Mouse (Mus musculus) limb, embryonic 14.5 days (tissue): ENCODE measurements at regions not wholly inside any gene's neighbourhood (a gene's known extent, or its start where the extent isn't known, plus 50 kb on each side); places are given as distances from the start of the nearest gene placed in this dataset.

ENCODE experiments used
- ATAC-seq: fragments of 200-750 bp; cut with Nextera tagmentation; 2 replicates; pipeline ENCODE4 v1.8.0; 2017; ENCODE audit warnings: low read depth, moderate number of reproducible peaks, moderate TSS enrichment; ENCODE audit not compliant: low FRiP score
- DNase-seq: peaks from one replicate; pipeline ENCODE4 v3.0.0-alpha.2; 2015; ENCODE audit warnings: low spot score
- H3K27ac ChIP-seq: fragments of 300-500 bp; sonication (generic); replicated peaks from 2 replicates; pipeline ENCODE4 v1.5.1; 2014; ENCODE audit warnings: low read depth, mild to moderate bottlenecking, low read length, moderate library complexity, mixed read lengths
- H3K27me3 ChIP-seq: fragments of 300-500 bp; sonication (generic); 2 replicates; pipeline ENCODE4 v1.6.1; 2014; ENCODE audit warnings: low read length, mixed read lengths; ENCODE audit not compliant: control insufficient read depth, insufficient read depth
- H3K36me3 ChIP-seq: fragments of 300-500 bp; sonication (generic); 2 replicates; pipeline ENCODE4 v1.6.1; 2014; ENCODE audit warnings: mild to moderate bottlenecking, low read length, moderate library complexity, mixed read lengths; ENCODE audit not compliant: control insufficient read depth, insufficient read depth
- H3K4me1 ChIP-seq: fragments of 300-500 bp; sonication (generic); 2 replicates; pipeline ENCODE4 v1.6.1; 2014; ENCODE audit warnings: antibody characterized with exemption, low read length, mixed read lengths; ENCODE audit not compliant: control insufficient read depth, insufficient read depth
- H3K4me2 ChIP-seq: fragments of 300-500 bp; sonication (generic); replicated peaks from 2 replicates; pipeline ENCODE4 v1.6.1; 2014; ENCODE audit warnings: low read depth, mild to moderate bottlenecking, low read length, moderate library complexity; ENCODE audit not compliant: severe bottlenecking
- H3K4me3 ChIP-seq: fragments of 300-500 bp; sonication (generic); replicated peaks from 2 replicates; pipeline ENCODE4 v1.5.1; 2014; ENCODE audit warnings: low read length
- H3K9ac ChIP-seq: fragments of 300-500 bp; sonication (generic); 2 replicates; pipeline ENCODE4 v1.6.1; 2014; ENCODE audit warnings: mild to moderate bottlenecking, low read depth, low read length, moderate library complexity; ENCODE audit not compliant: severe bottlenecking
- H3K9me3 ChIP-seq: fragments of 300-500 bp; sonication (generic); 2 replicates; pipeline ENCODE4 v1.6.1; 2016; ENCODE audit warnings: low read length; ENCODE audit not compliant: control insufficient read depth
- POLR2A ChIP-seq: fragments of 200-500 bp; IDR thresholded peaks from 2 replicates; pipeline ENCODE4 v1.8.0; 2012; ENCODE audit warnings: inconsistent platforms, mild to moderate bottlenecking, moderate library complexity, borderline replicate concordance; ENCODE audit not compliant: insufficient read depth, insufficient read length; ENCODE audit errors: extremely low read depth
- WGBS: fragments of 180-500 bp; shearing (Covaris S2); extraction: QIAGEN DNeasy Blood & Tissue Kit; methylation state at CpG from one replicate; pipeline ENCODE4 v1.1.7; 2014; 5-methylcytosine and 5-hydroxymethylcytosine counted together

DNA sequence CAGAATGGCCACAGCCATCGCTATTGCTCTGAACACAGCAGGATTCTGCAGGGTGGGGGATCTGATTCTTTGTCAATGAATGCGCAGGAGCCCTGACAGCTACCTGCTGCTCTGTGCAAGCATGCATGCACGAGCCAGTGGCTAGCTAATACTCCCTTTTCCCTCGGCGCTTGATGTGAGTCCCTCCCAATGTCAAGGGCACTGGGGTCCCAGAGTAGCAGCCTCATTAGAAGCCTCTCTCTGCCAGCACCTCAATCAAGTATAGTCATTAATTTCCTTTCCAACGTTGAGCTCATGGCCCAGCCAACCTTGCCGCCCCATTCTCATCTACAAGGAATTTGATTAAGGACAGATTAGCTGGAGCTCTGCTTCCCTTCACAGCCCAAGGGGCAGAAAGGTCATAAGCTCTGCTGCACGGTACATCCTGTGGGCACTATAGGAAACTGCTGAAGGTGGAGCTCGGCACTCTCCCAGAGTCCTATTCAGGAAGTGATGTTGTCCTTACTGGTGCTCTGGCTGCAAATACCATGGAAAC, 190.2 kb upstream of the Cops8 start:
- Histone ChIP-seq H3K4me3 (no peak overlapping the region), H3K27me3 (no peaks in the 10 kb centered on the region), H3K9me3 (0 out of 2 replicates have a peak, but pooled peaks cover 3% of the 10 kb centered on the region), H3K27ac (no peak overlapping the region), H3K36me3 (no peaks in the 10 kb centered on the region), H3K4me2 (no peak overlapping the region), H3K4me1 (no peaks in the 10 kb centered on the region), H3K9ac (no peak overlapping the region)
- TF ChIP-seq POLR2A: no peak
- WGBS: 44% methylated on average over 9 of the region's 9 CpGs
- ATAC-seq: no peak
- DNase-seq: no peak

DNA sequence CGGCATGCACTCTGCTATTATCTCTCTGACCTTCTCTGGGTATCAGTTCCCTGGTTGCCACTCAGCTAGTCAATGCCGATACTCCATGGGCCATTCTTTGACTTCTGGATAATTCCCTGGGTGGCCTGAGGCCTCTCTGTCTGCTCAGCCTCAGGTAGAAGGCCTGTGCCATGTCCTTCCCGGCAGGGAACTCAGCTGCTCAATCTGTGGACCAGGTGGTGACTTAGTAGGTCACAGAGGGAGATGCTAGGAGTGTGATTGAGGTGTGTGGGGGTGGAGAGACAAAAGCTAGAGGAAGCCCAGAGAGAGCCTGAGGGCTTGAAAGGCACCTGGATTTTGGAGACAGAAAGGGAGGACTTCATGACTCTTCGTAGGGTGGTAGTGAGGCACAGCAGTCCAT, 188.0 kb upstream of the Cops8 start:
- H3K27me3 ChIP-seq: no peaks in the 10 kb centered on the region
- H3K4me2 ChIP-seq: no peak overlapping the region
- 82% methylated on average over 4 of the region's 4 CpGs for WGBS
- H3K4me3 ChIP-seq: no peak overlapping the region
- no peak for TF ChIP-seq POLR2A
- no peak for ATAC-seq
- H3K27ac ChIP-seq: no peak overlapping the region
- no peaks in the 10 kb centered on the region for H3K4me1 ChIP-seq
- 0 out of 2 replicates have a peak, but pooled peaks cover 3% of the 10 kb centered on the region for H3K9me3 ChIP-seq
- H3K36me3 ChIP-seq: no peaks in the 10 kb centered on the region
- no peak for DNase-seq
- no peak overlapping the region for H3K9ac ChIP-seq

DNA sequence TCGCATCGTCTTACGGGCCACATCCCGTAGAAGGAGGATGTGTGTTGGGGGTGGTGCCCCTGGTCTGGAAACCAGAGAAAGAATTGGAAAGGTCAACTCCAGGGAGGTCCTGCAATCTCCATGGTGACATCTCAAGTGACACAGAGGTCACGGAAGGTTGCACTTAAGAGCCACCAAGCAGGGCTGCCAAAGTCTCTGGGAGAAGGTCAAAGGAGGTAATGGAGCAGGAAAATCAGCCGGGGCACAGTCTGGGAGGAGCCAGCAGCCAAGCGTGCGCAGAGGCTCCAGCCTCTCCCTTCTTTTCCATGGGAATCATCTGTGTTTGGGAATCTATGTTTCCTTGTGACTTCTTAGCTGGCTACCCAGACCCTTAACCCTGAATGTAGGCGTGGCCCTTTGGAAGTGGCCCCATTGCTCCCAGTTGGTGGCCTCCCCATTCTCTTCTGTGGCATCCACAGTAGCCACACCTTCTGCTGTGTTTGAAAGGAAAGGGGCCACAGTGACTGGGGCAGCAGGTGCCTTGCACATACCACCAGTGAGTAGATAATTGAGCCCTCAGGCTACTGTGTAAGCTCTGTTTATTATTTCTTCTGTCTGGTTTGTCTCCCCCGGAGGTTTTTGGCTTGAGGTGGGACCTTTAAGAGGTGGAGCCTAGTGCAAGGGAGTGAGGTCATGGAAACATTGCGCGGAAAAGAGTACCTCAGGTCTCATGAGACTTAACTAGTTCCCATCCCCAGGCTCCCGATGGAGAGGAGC, 178.5 kb upstream of the Cops8 start:
- Histone ChIP-seq H3K4me3 (no peak overlapping the region), H3K4me2 (no peak overlapping the region), H3K9ac (no peak overlapping the region), H3K27me3 (no peaks in the 10 kb centered on the region), H3K9me3 (no peaks in the 10 kb centered on the region), H3K36me3 (no peaks in the 10 kb centered on the region), H3K27ac (no peak overlapping the region), H3K4me1 (peaks cover 8% of the 10 kb centered on the region; the same call in 1 of the 2 replicates)
- no peak for TF ChIP-seq POLR2A
- DNase-seq (no peak), ATAC-seq (no peak)
- WGBS: 48% methylated on average over 13 of the region's 13 CpGs

DNA sequence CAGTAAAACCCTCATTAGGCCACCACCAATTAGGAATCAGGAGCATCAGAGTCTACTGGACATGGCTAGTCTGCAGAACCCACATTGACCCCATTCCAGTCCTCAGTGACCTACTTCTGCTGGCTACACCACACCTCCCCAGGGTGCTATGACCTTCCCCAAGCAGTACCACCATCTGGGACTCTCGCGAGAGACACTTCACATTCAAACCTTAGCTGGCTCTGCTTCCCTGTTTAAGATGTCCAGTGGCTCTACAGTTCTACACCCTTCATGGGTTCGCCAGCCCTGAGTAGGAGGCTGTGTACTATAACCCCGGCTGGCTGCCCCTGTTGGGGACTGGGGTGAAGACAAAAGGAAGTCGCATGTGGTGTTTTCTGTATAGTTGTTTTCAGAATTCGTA, 174.4 kb upstream of the Cops8 start:
- no peak for TF ChIP-seq POLR2A
- H3K9ac ChIP-seq: no peak overlapping the region
- no peaks in the 10 kb centered on the region for H3K36me3 ChIP-seq
- H3K4me3 ChIP-seq: no peak overlapping the region
- no peaks in the 10 kb centered on the region for H3K27me3 ChIP-seq
- WGBS: 87% methylated on average over 6 of the region's 6 CpGs
- no peaks in the 10 kb centered on the region for H3K9me3 ChIP-seq
- no peak for ATAC-seq
- H3K27ac ChIP-seq: no peak overlapping the region
- no peak for DNase-seq
- peaks cover 22% of the 10 kb centered on the region for H3K4me1 ChIP-seq
- H3K4me2 ChIP-seq: no peak overlapping the region

DNA sequence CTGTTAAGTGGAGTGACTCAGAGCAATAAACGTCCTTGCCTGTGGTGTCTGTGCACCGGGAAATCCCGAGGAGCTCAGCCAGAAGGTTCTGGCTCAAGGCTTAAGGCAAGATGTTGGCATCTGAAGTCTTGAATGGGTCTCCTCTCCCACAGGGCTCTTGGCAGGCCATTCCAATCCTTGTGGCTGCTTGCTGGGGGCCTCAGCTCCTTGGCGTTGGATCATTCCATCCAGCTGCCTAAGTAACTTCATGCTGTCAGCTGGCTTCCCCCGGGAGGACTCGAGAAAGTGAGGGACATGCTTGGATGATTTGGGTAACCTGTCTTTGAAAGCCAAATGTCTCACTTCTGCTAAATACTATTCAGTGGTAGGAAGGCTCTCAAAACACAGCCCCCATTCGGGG, 174.0 kb upstream of the Cops8 start:
- H3K36me3 ChIP-seq: no peaks in the 10 kb centered on the region
- ATAC-seq (no peak), DNase-seq (no peak)
- 63% methylated on average over 7 of the region's 7 CpGs for WGBS
- H3K27ac ChIP-seq: no peak overlapping the region
- H3K9me3 ChIP-seq: no peaks in the 10 kb centered on the region
- TF ChIP-seq POLR2A: no peak
- no peak overlapping the region for H3K9ac ChIP-seq
- no peaks in the 10 kb centered on the region for H3K27me3 ChIP-seq
- no peak overlapping the region for H3K4me3 ChIP-seq
- no peak overlapping the region for H3K4me2 ChIP-seq
- peaks cover 26% of the 10 kb centered on the region for H3K4me1 ChIP-seq
